Mouse (Mus musculus): ENCODE measurements around the gene Mef2d.
A peak's percentile ranks its signal among the peaks of the same experiment; 100 is the strongest.
"Not testable (repeated sequence)": the region's sequence is repeated elsewhere in the genome, so short reads cannot be mapped to it uniquely, and the experiment has no call there.

Gene Mef2d

DNA sequence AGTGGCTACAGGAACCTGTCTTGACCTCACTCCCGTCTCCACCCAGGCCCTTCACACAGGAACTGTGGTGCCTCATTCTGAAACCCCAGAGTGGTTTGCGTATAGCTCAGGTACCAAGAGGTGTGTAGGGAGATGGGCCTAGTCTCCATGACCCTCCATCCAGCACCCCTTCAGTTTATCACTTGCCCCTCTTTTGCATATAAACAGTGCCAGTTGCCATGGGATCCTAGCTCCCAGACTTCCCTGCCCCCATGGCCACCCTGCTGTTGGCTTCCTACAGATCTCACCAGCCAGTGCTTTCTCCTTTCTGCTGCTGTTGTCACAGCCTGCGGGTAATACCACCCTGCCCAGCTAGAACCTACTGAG is 8.8 kb downstream of the Mef2d start:
- no peak for DNase-seq

DNA sequence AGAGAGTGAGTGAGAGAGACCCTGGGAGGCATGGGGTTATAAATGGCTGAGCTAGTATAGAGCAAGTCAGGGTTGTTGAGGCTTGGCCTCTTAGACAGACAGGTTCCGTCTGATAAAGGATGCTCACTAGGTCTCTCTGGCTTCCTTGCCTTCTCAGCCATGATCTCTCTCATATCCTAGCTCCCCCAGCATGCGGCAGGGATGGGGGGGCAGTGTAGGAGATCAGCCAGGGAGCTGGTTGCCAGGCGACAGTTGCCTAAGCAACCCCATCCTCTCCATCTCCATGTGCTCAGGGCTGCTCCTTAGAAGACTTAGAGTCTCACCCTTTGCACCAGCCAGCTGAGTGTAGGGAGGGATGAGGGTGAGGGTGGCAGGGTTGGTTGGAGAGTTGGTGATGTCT is 9.9 kb downstream of the Mef2d start:
- no peak for DNase-seq

DNA sequence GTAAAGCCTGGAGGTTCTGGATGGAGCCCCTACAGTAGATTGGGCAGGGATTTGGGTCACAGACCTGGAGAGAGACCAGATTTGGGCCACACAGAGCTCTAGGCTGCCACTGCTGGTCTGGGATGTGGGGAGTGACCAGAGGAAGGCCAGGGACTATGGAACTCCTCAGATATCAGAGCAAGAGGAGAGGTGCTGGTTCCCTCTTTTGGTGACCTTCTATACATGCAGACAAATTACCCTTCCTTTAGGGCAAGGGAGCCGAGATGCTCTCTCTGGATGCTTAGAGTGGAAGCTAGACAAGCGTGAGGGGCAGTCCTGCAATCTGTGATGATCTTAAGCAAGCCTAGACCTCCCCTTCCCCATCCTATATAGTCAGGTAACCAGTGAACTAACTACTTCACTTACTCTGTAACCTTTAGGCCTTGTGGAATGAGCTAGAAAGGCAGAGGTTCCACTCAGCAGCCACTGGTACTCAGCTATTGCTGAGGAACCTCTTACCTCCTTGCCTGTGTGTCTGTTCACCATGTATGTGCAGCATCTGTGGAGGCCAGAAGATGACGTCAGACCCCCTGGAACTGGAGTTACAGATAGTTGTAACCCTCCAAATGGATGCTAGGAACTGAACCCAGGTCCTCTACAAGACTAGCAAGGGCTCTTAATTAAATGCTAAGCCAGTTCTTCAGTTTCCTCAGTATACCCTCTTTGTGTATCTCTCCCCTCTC is 11.3 kb downstream of the Mef2d start:
- DNase-seq: no peak

DNA sequence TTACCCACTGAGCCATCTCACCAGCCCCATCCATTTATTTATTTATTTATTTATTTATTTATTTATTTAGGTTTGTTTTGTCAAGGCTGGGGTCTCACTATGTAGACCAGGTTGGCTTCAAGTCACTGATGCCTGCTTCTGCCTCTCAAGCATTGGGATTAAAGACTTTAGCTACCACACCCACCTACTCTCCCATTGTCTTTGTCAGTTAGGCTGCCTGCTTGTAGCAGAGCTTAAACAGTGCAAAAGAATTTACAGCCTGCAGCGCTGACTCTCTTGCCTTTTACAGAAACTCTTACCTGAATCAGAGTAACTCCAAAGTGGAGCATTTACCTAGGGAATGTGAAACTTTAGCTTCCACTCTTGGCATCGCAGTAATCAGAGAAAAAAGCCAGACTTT is 12.1 kb downstream of the Mef2d start:
- no peak for DNase-seq

DNA sequence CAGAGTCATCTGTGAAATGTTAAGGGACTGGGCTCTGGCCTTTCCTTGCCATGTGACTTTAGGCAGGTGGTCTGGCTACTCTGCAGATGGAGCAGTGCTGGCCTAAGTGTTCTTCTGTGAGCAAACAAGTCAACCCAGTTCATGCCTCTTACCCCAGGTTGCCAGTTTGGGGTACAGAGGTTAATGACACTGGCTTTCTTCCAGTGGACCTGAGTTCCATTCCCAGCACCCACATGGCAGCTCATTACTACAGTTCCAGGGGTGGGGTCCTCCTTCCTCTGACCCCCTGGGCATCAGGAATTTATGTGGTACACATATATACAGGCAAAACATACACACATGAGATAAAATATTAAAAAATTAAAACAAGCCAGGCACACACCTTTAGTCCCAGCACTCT is 14.6 kb downstream of the Mef2d start:
- DNase-seq: no peak

DNA sequence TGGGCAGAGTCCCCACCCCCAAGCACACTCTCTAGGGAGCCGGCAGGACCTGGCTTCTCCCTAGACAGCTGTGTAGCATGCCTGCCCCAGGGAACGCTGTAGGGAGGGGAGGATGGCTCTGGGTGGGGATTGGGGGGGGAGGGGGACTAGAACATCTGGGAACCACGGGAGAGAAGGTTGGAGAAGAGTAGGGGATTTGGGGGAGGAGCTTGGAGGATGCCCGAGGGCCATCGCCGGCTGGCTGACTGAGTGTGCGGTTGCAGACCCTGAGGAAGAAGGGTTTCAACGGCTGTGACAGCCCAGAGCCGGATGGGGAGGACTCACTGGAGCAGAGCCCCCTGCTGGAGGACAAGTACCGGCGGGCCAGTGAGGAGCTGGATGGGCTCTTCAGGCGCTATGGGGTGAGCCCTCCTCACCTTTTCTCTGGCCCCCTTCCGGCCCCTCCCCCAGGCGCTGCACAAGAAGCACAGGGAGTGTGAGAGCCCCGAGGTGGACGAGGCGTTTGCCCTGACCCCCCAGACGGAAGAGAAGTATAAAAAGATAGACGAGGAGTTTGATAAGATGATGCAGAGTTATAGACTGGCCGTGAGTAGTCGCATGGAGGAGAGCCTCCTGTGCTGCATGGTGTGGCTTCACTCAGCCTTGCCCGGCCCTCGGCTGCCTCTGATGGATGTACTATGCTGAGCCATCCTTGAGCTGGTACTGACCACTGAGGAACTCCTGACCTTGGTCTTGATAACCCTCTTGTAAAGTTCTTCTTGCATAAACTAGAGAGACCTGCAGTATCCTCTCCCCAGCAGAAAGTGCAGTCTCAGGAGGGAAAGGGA is 15.8 kb downstream of the Mef2d start:
- peak; percentile 83 for DNase-seq

DNA sequence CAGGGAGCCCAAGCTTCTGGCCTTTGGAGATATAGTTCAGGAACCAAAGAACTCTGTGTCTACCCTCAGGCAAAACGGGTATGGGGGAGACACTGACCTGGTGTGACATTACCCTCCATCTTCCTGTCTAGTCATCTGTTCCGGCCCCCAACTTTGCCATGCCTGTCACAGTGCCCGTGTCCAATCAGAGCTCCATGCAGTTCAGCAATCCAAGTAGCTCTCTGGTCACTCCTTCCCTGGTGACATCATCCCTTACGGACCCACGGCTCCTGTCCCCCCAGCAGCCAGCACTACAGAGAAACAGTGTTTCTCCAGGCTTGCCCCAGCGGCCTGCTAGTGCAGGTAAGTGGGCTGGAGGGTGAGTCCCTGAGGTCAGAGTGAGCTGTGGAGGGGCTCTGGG is 16.8 kb downstream of the Mef2d start:
- DNase-seq: no peak

DNA sequence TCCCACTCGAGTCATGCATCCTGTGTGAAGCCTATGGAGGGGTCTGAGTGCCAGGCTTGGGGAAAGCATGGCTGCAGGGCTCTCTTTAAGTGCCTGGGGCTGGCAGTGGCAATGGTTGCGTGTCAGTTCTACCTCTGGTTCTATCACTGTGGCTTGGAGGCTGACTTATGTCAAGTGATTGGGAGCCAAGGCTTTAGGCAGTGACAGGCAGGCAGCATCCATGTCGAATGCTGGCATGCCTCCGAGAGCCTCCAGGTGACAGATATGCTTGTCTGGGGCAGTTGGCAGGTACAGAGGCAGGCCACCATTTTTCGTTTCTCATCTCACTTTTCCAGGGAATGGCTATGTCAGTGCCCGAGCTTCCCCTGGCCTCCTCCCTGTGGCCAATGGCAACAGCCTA is 18.7 kb downstream of the Mef2d start:
- no peak for DNase-seq

DNA sequence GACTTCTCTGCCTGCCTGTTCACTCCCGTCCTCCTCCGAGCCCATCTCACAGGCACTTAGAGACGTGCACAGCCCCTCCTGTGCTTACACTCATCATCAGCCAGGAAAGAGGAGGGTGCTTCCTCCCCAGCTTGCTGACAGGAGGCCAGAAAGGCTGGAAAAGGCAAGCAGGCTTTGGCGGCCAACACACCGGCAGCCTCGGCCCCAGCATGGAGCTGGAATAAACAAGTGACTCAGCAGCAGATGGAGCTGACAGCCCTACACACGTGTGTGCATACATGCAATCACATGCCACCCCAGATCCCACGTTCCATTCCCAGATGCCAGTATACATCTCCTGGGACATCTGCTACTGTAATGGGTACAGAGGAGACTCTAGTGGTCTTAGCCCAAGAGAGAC is 20.1 kb downstream of the Mef2d start:
- no peak for DNase-seq

DNA sequence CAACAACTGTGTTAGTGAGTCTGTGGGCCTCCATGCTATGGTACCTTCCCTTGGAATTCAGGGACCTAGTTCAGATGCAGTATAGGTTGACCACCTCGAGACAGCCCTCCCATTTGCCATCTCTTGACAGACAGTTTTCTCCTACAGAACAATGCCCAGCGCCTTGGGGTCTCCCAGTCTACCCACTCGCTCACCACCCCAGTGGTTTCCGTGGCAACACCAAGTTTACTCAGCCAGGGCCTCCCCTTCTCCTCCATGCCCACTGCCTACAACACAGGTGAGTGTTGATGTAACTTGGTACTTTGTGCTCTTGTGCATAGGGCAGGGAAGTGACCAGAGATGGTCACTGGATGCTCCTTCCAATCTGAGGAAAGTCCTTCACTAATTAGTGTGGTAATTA is 20.6 kb downstream of the Mef2d start:
- no peak for DNase-seq

DNA sequence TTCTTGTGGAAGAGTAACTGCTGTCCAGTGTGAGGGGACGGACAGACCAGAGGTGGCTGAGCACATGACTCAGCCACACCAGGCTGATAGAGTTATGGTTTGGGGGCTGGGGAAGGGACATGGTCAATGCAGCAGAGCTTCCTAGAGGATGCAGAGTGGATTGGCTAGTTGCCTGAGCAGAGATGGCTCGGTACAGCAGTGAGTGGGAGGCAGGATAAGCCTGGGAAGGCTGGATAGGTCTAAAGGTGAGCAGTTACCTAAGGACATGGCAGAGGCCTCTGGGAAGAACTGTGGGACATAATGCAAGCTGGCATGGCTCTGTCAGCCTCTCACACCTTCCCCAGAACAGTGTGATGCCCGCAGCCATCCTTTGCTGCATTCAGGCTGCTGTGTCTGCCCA is 21.7 kb downstream of the Mef2d start:
- DNase-seq: no peak

DNA sequence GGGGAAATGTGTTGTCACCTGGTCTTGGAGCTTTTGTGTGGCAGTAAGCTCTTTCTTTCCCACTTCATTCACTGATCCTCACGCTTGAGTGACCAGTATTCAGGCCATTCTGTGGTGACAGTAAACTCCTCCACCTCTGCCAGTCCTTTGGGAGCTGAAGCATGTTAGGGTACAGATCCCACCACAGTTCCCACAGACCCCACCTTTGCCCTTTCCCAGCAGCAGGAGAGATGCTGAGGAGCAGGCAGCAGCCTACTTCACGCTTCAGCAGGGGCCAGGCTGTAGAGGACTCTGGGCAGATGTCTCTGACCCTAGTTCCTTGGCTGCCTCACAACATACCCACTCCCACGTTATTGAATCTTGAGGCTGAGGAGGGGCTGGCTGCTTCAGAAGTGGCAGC is 22.1 kb downstream of the Mef2d start:
- DNase-seq: no peak

DNA sequence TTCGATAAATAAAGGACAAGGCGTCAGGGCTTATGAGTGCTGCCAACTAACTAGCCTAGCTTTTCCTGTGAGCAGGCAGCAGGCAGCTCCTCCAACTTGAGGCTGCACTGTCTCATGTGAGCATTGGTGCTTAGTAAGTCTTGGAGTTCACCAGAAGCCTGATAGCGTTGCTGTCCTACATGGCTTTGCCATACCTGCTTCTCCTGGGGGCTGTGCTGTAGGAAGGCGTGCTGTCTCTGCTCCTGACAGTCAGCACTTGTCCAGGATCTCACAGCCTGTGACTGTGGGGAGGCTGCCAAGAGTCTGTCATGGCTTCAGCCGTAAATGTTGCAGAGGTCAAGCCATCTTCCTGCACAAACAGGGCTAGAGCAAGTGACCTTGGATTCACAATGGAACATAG is 23.9 kb downstream of the Mef2d start:
- DNase-seq: no peak

DNA sequence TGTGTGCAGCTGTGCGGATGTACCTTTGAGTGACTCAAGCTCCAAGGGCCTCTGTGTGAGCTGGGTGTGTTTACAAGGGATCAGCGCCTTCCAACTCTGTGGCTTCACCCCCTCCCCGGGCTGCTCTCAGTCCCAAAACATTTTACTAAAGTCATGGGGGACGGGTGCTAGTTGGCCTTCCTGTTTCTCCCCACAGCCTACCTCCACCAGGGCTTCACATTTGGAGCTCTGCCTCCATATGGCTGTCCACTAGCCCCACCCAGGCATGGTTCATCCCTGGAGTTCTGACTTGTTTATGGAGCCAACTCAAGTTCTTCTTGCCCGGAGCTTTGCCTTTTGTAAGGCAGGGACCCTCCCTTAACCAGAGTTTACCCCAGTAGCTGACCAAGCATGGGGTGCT is 28.2 kb downstream of the Mef2d start:
- no peak for DNase-seq

DNA sequence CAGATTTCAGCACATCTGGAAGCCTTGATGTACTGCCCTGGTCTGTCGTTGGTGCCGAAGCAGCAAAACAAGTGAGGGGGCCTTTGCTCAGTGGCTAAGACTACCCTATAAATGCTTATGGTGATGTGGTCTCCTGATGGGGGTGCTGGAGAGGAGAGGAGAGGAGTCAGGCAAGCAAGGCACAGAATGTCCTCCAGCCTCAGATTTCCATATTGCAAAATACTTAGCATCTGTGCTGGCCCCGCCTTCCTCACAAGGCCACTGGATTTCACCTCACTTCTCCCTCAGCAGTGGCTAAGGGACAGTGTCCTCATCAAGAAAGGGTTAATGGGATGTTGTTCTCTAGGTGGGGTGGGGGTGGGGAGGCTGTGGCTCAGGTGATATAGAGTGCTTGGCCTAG is 30.3 kb downstream of the Mef2d start:
- no peak for DNase-seq

DNA sequence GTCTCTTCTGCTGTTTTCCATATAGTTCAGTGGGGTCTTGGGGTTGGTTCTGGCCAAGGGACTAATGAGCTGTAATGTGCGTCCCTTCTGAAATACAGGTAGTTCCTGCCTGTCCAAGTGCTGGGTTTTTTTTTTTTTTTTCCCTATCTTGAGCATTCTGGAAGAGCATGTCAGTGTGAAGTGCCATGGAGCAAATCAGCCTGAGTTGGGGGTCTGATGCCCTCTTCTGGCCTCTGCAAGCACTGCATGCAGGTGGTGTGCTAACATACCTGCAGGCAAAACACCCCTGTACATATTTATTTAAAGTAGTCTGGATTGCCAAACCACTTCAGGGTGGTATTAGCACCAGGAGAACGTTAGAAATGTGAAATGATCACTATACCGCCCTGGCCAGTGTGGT is 31.2 kb downstream of the Mef2d start:
- peak; percentile 77 for DNase-seq

DNA sequence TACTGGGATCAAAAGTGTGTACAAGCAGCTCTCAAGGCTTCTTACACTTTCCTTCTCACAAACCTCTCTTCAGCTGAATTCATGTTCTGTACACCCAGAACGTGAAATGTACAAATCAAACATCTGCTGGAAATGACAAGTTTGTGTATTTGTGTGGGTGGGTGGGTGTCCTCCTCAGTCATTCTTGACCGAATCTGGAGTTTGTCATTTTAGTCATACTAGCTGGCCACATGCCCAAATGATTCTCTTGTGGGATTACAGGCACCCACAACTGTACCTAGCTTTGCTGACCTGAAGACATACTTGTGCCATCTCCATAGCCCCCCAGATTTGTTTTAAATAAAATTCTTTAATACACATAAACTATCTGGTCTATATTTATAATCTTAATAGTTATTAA is 32.7 kb downstream of the Mef2d start:
- no peak for DNase-seq

DNA sequence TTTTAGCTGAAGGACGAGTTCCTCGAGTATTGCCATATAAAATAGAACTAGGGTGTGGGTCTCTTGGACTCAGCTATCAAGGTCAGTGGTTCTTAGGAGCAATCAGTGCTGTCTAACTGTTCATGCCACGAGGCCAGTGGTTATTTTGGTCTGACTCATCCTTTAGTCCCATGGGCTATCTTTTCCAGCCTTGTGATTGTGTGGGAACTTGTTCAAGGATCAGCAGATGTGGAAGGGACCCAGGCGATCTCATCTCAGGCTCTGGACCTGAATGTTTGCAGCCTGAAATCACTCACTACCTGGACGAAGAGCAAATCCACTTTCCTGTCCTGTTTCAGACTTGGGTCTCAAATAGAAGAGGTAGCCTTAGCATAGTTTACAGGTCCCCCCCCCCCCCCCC is 34.9 kb downstream of the Mef2d start:
- no peak for DNase-seq

DNA sequence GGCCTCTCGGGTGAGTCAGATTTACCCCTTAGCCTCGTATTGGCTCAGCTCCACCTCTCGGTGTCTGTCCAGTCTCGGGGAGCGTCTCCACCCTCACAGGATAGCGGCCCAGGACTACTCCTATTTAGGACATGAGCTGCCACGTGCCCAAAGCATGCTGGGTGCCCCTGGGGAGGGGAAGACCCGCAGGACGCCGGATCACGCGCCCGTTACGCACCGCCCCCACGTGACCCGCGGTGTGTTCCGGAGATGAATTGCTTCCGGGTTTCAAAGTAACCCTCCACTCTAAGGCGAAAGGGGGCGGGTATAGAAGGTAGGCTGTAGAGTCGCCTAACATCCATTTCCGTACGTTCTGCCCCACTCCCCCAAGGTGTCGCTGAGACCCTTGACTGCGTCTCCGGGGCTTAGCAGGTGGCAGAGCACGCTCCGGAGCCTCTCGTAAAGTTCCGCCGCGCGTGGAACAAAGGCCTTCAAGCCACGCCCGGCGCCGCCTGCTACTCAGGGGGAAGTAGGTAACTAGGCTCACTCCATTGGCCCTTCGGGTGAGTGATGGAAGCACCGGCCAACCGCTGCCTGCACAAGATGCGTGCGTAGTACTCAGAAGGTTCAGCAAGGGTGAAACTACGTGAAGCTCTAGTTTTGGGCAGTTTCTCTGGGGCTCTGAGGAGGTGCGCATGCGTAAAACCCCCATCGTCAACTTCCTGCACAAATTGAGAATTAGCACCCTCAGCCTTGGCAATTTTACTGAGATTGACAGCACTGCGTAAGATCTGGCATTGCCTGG is 35.6 kb downstream of the Mef2d start:
- DNase-seq: peak; percentile 99

DNA sequence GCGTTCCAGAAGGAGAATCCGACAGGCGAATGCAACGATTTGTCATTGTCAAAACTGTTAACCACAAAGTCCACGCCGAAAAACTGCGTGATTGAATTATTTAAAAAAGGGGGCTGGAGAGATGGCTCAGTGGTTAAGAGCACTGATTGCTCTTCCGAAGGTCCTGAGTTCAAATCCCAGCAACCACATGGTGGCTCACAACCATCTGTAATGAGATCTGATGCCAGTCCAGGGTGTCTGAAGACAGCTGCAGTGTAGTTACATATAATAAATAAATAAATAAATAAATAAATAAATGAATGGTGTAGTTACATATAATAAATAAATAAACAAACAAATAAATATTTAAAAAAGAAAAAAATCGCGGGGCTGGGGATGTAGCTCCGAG is 36.2 kb downstream of the Mef2d start:
- DNase-seq: not testable (repeated sequence)

DNA sequence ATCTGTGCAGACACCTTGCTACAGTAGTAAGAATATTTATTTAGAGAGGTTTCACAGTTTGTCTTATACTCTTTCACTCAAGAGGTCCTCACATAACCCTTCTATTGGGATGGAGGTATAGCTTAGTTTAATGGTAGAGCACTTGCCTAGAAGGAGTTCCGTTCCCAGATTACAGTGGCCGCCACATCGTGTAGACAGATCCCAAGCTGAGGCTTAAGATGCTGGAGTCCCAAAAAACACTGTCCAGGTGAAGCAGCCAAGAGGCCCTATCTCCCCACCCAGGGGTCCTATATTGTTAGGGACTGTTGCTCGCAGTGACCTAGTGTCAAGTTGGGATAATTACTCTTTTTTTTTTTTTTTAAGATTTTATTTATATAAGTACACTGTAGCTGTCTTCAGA is 36.8 kb downstream of the Mef2d start:
- DNase-seq: no peak

DNA sequence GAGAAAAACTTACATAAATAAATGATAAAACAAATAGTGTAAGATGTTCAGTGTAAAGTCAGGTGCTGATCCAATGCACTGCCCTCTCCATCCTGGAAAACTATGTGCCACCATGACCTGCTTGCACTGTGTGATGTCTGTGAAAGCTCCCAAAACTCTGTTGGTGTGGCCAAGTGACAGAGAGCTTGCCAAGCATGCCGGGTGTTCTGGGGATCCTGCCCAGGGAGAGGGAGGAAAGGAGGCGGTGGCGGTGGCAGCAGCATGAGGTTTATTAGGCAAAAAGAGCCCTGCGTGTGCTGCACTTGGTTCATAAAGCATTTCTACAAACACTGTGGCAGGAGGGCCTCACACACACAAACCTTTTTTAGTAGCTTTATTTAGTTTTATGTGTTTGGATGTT is 39.2 kb downstream of the Mef2d start:
- no peak for DNase-seq

DNA sequence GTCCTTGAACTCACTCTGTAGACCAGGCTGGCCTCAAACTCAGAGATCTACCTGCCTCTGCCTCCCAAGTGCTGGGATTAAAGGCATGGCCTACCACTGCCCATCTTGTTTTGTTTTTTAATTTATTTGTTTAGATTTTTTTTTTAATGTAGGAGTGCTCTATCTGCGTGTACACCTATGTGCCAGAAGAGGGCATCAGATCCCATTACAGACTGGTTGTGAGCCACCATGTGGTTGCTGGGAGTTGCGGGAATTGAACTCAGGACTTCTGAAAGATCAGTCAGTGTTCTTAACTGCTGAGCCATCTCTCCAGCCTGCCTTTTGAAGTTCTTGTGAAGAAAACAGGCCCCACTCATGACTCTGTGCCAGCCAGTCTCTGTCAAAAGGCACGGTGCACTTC is 44.3 kb downstream of the Mef2d start:
- no peak for DNase-seq

DNA sequence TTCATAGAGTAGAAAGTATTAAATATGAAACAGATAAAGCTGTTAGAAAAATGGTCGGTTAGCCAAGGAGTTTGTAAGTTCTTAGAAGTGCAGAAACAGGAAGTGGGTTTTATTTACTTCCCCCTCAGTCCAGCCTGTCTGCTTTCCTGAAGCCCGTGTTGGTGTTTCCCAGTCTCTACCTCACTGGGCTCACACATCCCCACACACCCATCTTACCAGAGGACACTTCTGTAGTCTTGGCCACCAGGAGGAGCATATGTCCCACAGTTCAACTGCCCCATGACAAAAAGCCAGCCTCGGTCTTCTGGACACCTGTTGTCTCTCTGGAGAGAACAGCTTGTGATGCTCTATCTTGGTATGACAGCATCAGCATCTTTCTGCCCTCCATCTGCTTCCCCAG is 49.0 kb downstream of the Mef2d start:
- no peak for DNase-seq
